Mouse (Mus musculus): ENCODE data around the gene Cic. TPM values are rescaled to one million over a fixed set of nuclear protein-coding genes. Genes with fewer than 3 reads are reported as not detected.

Cic gene
- polyA plus RNA-seq (2017; shearing (Covaris generic)), result 32.7 TPM

DNA sequence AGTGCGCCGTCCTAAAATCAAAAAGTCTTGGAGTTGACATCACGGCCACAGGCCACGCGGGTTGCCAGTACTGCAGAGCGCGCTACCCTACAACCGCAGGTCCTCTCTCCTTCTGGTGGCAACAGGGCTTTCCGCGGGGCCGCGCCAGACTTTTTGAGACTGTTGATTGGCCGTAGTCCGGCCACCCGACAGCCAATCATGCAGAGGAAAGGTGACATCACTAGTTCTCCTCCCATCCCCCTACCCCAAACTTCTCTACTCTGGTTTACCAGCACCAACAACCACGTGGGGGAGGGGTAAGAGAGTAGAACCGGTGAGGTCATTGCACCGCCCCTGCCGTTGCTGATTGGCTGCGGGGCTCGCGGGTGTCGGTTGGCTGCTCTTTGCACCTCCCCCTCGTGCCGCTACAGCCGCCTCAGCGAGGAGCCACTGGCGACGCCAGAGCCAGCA lies at the start of gene Cic:
Gene Cic (plus strand): TSS at position 404 of the 450 bp plus-strand sequence.

DNA sequence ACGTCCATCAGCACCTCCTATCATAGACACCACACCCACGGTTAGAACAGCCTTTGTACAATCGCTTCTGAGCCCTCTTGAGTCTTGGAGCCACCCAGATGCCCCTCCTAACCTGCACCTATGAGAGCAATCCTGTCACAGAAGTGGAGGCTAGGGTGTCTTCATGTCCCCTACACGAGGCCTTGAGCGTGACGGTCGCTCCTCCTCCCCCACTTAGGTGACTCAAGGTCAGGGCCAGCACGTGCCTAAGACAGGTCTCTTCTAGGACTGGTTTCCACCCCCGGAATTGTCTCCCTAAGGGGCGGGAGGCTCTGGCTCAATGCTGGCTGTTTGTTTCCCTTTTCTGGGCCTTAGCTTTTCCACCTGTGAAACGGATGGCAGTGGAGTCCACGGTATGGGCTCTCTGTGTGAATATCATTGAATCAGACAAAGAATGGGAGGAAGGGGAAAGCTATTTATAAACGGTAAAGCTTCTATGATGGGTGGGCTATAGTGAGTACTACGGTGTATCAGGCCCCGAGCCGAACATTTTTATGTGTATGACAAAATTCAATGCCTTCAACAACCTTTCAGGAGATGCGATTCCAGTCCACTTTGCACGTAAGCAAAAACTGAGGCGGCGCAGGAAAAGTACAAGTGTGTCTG lies 46.9 kb upstream of the Cic start, which contains the start of gene Dedd2:
Gene Dedd2 (minus strand): TSS at position 159 of the 645 bp plus-strand sequence.

DNA sequence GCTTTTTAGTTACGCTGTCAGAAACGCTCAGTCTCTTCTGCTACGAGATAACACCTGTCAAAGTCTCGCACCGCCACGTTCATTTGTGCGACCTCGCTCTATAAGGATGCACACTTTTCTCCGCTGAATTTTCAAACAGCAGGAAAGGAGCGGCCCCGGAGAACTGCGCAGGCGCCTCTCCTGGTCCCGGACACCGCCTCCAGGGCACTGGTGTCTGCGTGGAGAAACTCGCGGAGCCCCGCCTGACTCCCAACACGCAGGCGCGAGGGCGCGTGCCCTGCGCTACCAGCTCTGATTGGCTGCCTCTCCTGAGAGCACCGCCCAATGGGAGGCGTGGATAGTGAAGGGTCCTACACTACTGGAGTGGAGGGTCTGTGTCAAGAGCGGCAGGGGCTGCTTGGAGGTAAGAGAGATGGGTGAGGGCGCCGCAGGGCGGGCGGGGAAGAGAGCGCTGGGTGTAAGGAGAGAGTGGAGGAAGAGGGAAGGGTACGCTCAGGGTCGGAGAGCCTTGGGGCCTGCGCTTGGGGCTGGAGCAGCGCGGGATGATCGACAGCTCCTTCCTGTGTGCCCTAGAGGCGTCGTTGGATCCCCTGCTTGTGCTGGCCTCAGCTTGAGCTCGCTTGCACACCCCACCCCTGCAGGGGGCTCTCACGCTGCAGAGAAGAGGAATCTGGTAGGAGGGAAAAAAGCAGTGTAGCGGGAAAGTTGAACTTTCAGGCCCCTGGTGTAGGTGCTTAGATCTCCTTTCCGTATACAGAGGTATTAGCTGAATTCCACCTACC lies 46.2 kb upstream of the Cic start, which contains the start of gene Zfp526:
Gene Zfp526 (plus strand): TSS at position 324 of the 782 bp plus-strand sequence.

DNA sequence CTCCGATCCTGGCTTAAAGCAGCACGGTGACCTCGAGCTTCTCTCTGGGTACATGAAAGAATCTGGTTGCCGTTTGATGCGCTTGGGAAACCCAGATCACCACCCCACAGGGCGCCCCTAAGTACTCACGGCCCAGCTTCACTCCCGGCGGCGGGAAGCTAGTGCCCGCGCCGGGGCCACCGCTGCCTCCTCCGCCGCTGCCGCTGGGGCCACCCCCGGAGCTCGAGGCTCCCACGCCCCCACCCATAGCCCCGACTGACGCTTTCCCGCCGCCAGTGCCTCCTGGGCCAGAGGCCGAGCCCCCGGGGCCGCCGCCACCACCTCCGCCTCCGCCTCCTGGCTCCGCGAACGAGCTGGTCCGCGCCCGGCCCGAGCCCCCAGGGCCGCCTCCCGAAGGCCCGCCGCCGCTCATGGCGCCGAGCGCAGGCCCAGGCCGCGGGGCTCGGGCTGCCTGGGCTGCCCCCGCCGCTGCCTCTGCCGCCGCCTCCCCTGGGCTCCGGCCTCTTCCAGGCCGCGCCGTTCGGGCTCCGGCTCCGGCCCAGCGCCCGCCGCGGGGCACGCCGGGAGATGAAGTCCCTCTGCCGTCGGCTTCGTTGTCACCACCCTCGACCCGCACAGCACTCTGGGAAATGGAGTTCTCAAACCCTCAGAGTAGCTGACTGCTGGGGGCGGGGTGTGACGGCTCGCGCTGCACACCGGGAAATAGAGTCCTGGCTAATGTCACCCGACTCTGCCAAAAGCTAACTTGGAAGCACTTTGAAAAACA lies 30.1 kb upstream of the Cic start, which contains the start of gene Gsk3a:
Gene Gsk3a (minus strand): TSS at position 603 of the 766 bp plus-strand sequence.

DNA sequence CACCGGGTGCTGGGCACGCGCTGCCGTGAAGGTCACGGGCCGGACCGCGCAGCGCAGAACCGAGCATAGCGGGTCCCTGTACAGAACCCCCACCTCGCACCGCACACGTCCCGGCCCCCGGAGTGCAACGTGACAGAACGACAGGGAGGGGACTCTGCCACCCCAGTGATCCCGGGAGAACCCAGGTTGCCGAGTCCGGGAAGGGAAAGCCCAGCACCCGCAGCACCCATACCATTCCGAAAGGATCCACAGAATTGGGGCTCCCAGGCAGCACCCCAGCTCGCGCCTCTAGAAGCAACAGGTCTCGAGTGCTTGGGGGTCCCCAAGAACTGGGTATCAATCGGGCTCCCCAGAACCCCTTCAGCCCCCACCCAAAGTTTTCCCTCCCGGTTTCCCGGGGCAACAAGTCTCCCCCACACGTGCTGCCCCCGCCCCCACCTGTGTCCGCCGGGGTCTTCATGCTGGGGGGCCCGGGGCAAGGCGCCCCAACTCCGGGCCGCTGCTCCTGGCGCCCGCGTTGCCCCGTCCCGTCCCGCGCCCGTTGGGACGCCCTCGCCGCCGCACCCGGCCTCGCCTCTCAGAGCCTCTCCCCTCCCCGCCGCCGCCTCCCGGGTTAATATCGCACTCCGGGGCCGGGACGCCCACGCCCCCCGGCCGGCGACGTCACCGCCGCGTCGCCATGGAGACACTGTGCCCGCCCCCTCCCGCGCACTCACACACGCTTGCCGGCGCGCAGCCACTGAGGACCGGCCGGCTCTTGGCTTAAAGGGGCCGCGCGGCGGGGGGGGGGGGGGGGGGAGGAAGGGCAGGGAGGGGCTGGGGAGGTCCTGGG lies 17.1 kb upstream of the Cic start, which contains the start of gene Erf:
Gene Erf (minus strand): TSS at position 621 of the 832 bp plus-strand sequence.

DNA sequence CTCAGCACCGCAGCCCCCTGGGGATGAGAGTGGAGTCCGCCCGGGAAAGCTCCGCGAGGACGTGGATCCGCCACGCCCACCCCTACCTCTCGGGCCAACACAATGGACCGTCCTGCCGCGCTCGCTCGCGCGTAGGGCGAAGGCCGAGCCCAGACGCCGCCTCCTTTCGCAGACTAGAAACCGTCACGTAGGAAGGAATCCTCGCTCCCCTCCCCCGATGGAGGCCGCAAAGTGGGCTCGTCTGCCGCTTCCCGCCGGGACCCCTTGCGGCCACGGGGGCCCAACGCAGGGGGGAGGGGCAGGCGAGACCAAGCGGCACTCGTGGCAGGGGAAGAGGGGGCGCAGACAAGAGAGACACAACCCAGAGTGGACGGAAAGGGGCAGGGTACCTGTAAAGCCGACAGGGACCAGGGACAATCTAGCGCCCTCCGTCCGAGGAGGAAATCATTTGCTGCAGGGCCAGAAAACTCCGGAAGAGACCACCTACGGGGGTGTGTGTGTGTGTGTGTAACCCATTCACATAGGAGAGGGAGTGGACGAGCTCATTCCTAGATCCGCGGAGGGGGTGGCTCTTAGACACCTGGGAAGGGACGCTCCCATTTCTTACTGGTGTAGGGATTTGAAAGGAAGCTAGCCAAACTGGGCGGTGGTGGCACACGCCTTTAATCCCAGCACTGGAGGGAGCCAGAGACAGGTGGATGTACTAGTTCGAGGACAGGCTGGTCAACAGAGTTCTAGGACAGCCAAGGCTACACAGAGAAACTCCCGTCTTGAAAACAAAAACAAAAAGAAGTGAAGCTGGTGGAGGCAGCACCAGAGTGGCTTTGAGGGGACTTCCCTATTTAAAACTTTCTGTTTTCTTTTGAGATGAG lies 30.2 kb downstream of the Cic start, which contains the start of gene Pafah1b3:
Gene Pafah1b3 (minus strand): TSS at position 533 of the 872 bp plus-strand sequence.

DNA sequence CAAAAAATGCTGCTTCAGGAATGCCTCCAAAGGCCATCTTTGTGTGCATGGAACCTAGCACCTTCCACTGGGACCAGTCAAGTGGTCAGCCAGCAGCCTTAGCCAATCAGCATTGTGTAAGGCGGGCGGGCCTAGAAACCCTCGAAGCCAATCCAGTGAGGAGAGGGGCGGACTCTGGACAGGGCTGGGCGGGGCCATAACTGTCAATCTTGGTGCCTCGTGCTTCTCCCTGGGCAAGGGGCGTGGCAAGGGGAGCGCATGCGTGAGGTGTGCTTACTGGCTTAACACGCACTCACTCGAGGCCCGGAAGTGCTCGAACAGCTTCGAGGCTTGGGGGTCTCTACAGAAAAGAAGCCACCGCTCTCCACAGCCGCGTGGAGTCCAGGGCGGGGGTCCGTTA lies 33.6 kb downstream of the Cic start, which contains the start of gene Prr19:
Gene Prr19 (plus strand): TSS at position 349 of the 400 bp plus-strand sequence.

DNA sequence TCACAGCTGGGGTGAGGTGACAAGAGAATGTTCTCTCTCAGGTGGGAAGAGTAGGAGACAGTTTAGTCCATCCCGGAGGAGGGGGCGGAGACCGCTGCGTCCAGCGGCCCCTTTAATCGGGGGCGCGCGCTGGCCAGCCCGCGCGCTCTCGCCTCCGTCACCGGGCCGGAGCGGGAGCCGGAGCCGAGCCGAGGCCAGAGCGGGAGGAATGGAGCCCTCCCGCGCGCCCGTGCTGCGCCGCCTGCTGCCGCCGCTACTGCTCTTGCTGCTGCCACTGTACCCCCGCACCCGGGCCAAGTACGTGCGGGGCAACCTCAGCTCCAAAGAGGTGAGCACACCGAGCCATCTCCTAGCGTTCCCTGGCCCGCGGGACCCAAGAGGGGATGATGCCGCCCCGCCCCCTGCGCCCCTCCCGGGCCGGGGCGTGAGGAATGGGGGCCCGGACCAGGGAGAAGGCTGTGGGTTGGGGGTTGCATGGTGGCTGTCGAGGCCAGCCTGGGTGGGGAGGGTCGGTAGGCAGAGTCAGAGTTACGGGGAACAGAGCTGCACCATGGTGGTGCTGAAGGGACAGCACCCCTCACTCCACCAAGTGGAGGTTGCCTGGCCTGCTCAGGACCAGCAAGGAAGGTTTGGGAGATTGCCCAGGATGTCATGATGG lies 38.6 kb downstream of the Cic start, which contains the start of gene Tmem145:
Gene Tmem145 (plus strand): TSS at position 151 of the 658 bp plus-strand sequence.

DNA sequence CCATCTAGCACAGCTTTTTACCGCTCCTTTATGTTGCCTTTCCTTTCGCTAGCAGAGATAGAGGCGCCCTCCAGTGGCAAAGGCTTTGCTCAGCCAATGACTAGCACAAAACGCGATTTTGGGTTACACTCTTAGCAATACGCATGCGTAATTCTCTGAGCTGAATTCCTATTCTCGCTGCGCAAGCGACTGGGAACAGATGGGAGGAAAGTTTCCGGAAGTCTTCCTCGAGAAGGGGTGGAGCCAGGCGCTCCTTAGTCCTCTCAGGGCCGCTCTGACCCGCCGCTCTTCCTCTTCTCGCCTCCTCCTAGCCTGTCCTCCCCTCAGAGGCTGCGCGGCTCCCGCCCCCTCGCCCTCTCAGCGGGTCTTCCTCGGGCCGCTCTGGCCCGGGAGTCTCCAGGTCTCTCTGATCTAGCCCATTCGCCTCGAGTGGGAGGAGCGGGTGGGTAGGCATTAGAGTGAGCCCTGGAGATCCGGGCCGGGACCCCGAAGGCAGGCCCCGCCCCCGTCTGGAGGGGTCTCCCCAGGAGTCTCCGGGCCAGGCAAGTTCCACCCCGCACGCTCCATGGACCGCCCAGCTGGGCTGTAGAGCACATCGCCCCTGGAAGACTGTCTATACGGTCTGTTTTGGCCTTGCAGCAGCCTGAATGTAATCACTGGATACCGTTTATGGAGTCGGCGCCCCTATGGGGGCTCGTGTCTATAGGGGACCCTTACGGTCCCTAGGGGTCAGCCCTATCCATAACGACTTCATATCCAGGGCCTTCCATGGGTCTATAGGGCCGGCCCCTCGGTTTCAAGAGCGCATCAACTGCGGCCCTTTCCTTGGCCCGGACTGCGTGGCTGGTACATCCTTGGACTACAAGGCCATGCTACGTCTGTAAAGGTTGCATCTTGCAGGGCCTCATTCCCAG lies 49.3 kb downstream of the Cic start, which contains the start of gene Megf8:
Gene Megf8 (plus strand): TSS at position 633 of the 914 bp plus-strand sequence.

Other genes starting within 250 kb of the Cic start
- 5.2 TPM for gene Grik5, start 195.4 kb upstream of the Cic start, polyA plus RNA-seq (2017; shearing (Covaris generic))
- 34.8 TPM for gene Zfp574, start 195.1 kb upstream of the Cic start, polyA plus RNA-seq (2017; shearing (Covaris generic))
- gene Pou2f2, start 88.0 kb upstream of the Cic start, polyA plus RNA-seq (2017; shearing (Covaris generic)), result 138 TPM
- 50.7 TPM for gene Dedd2, start 47.1 kb upstream of the Cic start, polyA plus RNA-seq (2017; shearing (Covaris generic))
- gene Zfp526, start 46.3 kb upstream of the Cic start, polyA plus RNA-seq (2017; shearing (Covaris generic)), result 4.6 TPM
- gene Gsk3a, start 29.9 kb upstream of the Cic start, polyA plus RNA-seq (2017; shearing (Covaris generic)), result 7.1 TPM
- gene Erf, start 16.9 kb upstream of the Cic start, polyA plus RNA-seq (2017; shearing (Covaris generic)), result 1.1 TPM
- gene Pafah1b3, start 30.3 kb downstream of the Cic start, polyA plus RNA-seq (2017; shearing (Covaris generic)), result 43.9 TPM
- gene Prr19, start 33.7 kb downstream of the Cic start, polyA plus RNA-seq (2017; shearing (Covaris generic)), result not detected
- not detected for gene Tmem145, start 38.4 kb downstream of the Cic start, polyA plus RNA-seq (2017; shearing (Covaris generic))
- 0.24 TPM for gene Megf8, start 49.5 kb downstream of the Cic start, polyA plus RNA-seq (2017; shearing (Covaris generic))
- gene Cnfn, start 102.0 kb downstream of the Cic start, polyA plus RNA-seq (2017; shearing (Covaris generic)), result not detected
- gene Lipe, start 131.0 kb downstream of the Cic start, polyA plus RNA-seq (2017; shearing (Covaris generic)), result 18.2 TPM
- not detected for gene Cxcl17, start 145.2 kb downstream of the Cic start, polyA plus RNA-seq (2017; shearing (Covaris generic))
- gene Ceacam1, start 209.9 kb downstream of the Cic start, polyA plus RNA-seq (2017; shearing (Covaris generic)), result 0.37 TPM

Measured in activated CD4-positive, CD25-positive, alpha-beta regulatory T cell, adult 9 weeks (primary cell).